Mouse (Mus musculus): ENCODE results near the gene Hist1h4b. TPM values are rescaled to one million over a fixed set of nuclear protein-coding genes. Genes with fewer than 3 reads are reported as not detected.

Gene Hist1h4b
- 334 and 514 TPM in 2 replicates for total RNA-seq (2014; rRNA removed)
- 1.3 and 2.8 TPM in 2 replicates for polyA plus RNA-seq (2015; fragmentation: Nextera tagmentation; extraction: Ambion mirVana)

GRCm38 (mm10) chr13:23756790-23757189 is at the start of gene Hist1h4b:
Gene Hist1h4b (plus strand): TSS chr13:23757013.
- H3K27ac ChIP-seq: peak within 1 kb of the TSS; percentile 80
- peak within 1 kb of the TSS; percentile 37 for H3K4me3 ChIP-seq (ENCODE audit: low read length)
- H3K27me3 ChIP-seq (ENCODE audit: insufficient read depth, low read length): no peaks in the 10 kb centered on the region
- DNase-seq (ENCODE audit: low spot score) (peak; percentile 95), ATAC-seq (peak; percentile 75)
- H3K36me3 ChIP-seq (ENCODE audit: insufficient read depth, low read length): no peaks in the 10 kb centered on the region
- H3K4me1 ChIP-seq (ENCODE audit: insufficient read depth, low read length): no peaks in the 10 kb centered on the region
- WGBS: 0% methylated on average over 13 of the region's 22 CpGs
- peak within 1 kb of the TSS; percentile 50 for H3K4me2 ChIP-seq (ENCODE audit: low read depth, low read length)
- H3K9ac ChIP-seq (replicated peaks; ENCODE audit: low read length): peak within 1 kb of the TSS; percentile 9; the same call in 1 of the 2 replicates
- no peaks in the 10 kb centered on the region for H3K9me3 ChIP-seq (ENCODE audit: low read length)
- no peak for TF ChIP-seq CTCF (IDR thresholded peaks at IDR 0.05; ENCODE audit: low read depth)

GRCm38 (mm10) chr13:23708041-23708440 is 48.8 kb upstream of the Hist1h4b start:
- H3K36me3 ChIP-seq (ENCODE audit: insufficient read depth, low read length): no peaks in the 10 kb centered on the region
- H3K9ac ChIP-seq (replicated peaks; ENCODE audit: low read length): no peak overlapping the region
- H3K9me3 ChIP-seq (ENCODE audit: low read length): no peaks in the 10 kb centered on the region

GRCm38 (mm10) chr13:23708654-23709053 is 48.2 kb upstream of the Hist1h4b start:
- no peaks in the 10 kb centered on the region for H3K36me3 ChIP-seq (ENCODE audit: insufficient read depth, low read length)
- no peaks in the 10 kb centered on the region for H3K4me1 ChIP-seq (ENCODE audit: insufficient read depth, low read length)
- H3K9ac ChIP-seq (replicated peaks; ENCODE audit: low read length): no peak overlapping the region
- no peaks in the 10 kb centered on the region for H3K9me3 ChIP-seq (ENCODE audit: low read length)
- H3K4me3 ChIP-seq (ENCODE audit: low read length): no peak overlapping the region
- no peak for ATAC-seq
- WGBS: 73% methylated on average over 4 of the region's 4 CpGs
- TF ChIP-seq CTCF (IDR thresholded peaks at IDR 0.05; ENCODE audit: low read depth): no peak
- no peak overlapping the region for H3K27ac ChIP-seq
- DNase-seq (ENCODE audit: low spot score): no peak
- no peaks in the 10 kb centered on the region for H3K27me3 ChIP-seq (ENCODE audit: insufficient read depth, low read length)
- no peak overlapping the region for H3K4me2 ChIP-seq (ENCODE audit: low read depth, low read length)

More at GRCm38 (mm10) chr13:23708041-23708440, 48.8 kb upstream of the Hist1h4b start:
- WGBS: 84% methylated on average over 4 of the region's 4 CpGs
- no peak overlapping the region for H3K4me2 ChIP-seq (ENCODE audit: low read depth, low read length)
- ATAC-seq (no peak), DNase-seq (ENCODE audit: low spot score) (no peak)
- no peaks in the 10 kb centered on the region for H3K27me3 ChIP-seq (ENCODE audit: insufficient read depth, low read length)
- no peak for TF ChIP-seq CTCF (IDR thresholded peaks at IDR 0.05; ENCODE audit: low read depth)
- no peak overlapping the region for H3K4me3 ChIP-seq (ENCODE audit: low read length)
- no peak overlapping the region for H3K27ac ChIP-seq
- H3K4me1 ChIP-seq (ENCODE audit: insufficient read depth, low read length): no peaks in the 10 kb centered on the region

GRCm38 (mm10) chr13:23709714-23710373 is 47.0 kb upstream of the Hist1h4b start:
- H3K4me2 ChIP-seq (ENCODE audit: low read depth, low read length): peak overlapping the region; percentile 76
- H3K36me3 ChIP-seq (ENCODE audit: insufficient read depth, low read length): no peaks in the 10 kb centered on the region
- ATAC-seq (no peak), DNase-seq (ENCODE audit: low spot score) (peak; percentile 37)
- peak overlapping the region; percentile 36 for H3K4me3 ChIP-seq (ENCODE audit: low read length)
- H3K9ac ChIP-seq (replicated peaks; ENCODE audit: low read length): peak overlapping the region; percentile 45
- WGBS: 15% methylated on average over 14 of the region's 15 CpGs
- peak overlapping the region; percentile 4; the same call in 1 of the 2 replicates for H3K27ac ChIP-seq
- H3K4me1 ChIP-seq (ENCODE audit: insufficient read depth, low read length): no peaks in the 10 kb centered on the region
- no peaks in the 10 kb centered on the region for H3K9me3 ChIP-seq (ENCODE audit: low read length)
- TF ChIP-seq CTCF (IDR thresholded peaks at IDR 0.05; ENCODE audit: low read depth): no peak
- no peaks in the 10 kb centered on the region for H3K27me3 ChIP-seq (ENCODE audit: insufficient read depth, low read length)

GRCm38 (mm10) chr13:23710374-23711089 is 46.3 kb upstream of the Hist1h4b start, which contains the start of gene Hfe:
Gene Hfe (minus strand): TSS chr13:23710854.
- DNase-seq (ENCODE audit: low spot score) (peak; percentile 46), ATAC-seq (peak; percentile 74; the same call in 1 of the 2 replicates)
- Histone ChIP-seq H3K27ac (peak within 1 kb of the TSS; percentile 4; the same call in 1 of the 2 replicates), H3K4me3 (ENCODE audit: low read length) (peak within 1 kb of the TSS; percentile 36), H3K36me3 (ENCODE audit: insufficient read depth, low read length) (no peaks in the 10 kb centered on the region), H3K9ac (replicated peaks; ENCODE audit: low read length) (peak within 1 kb of the TSS; percentile 45), H3K9me3 (ENCODE audit: low read length) (no peaks in the 10 kb centered on the region), H3K4me2 (ENCODE audit: low read depth, low read length) (peak within 1 kb of the TSS; percentile 76), H3K27me3 (ENCODE audit: insufficient read depth, low read length) (no peaks in the 10 kb centered on the region), H3K4me1 (ENCODE audit: insufficient read depth, low read length) (no peaks in the 10 kb centered on the region)
- TF ChIP-seq CTCF (IDR thresholded peaks at IDR 0.05; ENCODE audit: low read depth): no peak
- WGBS: 3% methylated on average over 17 of the region's 17 CpGs

GRCm38 (mm10) chr13:23716261-23717042 is 40.4 kb upstream of the Hist1h4b start:
- WGBS: 85% methylated on average over 5 of the region's 5 CpGs
- H3K9ac ChIP-seq (replicated peaks; ENCODE audit: low read length): no peak overlapping the region
- H3K27ac ChIP-seq: no peak overlapping the region
- no peak for DNase-seq (ENCODE audit: low spot score)
- no peaks in the 10 kb centered on the region for H3K4me1 ChIP-seq (ENCODE audit: insufficient read depth, low read length)
- no peak overlapping the region for H3K4me3 ChIP-seq (ENCODE audit: low read length)
- TF ChIP-seq CTCF (IDR thresholded peaks at IDR 0.05; ENCODE audit: low read depth): no peak
- H3K36me3 ChIP-seq (ENCODE audit: insufficient read depth, low read length): no peaks in the 10 kb centered on the region
- H3K4me2 ChIP-seq (ENCODE audit: low read depth, low read length): no peak overlapping the region
- no peaks in the 10 kb centered on the region for H3K9me3 ChIP-seq (ENCODE audit: low read length)
- ATAC-seq: no peak
- H3K27me3 ChIP-seq (ENCODE audit: insufficient read depth, low read length): no peaks in the 10 kb centered on the region
